Mouse (Mus musculus): Measurements from ENCODE around the gene Shisa6.

GRCm38 (mm10) chr11:66188627-66189287 is 337.0 kb downstream of the Shisa6 start:
- TF ChIP-seq CTCF (IDR thresholded peaks at IDR 0.05) (0 out of 2 replicates have a peak, but pooled peaks have one; percentile 28), POLR2A (IDR thresholded peaks at IDR 0.05; ENCODE audit: insufficient read depth, low read depth, low read length) (no peak)
